Mouse (Mus musculus) liver, embryonic 12.5 days (tissue): ENCODE data around the gene Gm11733. TPM values are rescaled to one million over a fixed set of nuclear protein-coding genes. Genes with fewer than 3 reads are reported as not detected.
"Not testable (repeated sequence)": the region's sequence is repeated elsewhere in the genome, so short reads cannot be mapped to it uniquely, and the experiment has no call there.

Experiments used
- ATAC-seq: fragments of 200-750 bp; cut with Nextera tagmentation; 2 replicates; pipeline ENCODE4 v1.8.0; 2017; ENCODE audit warnings: moderate number of reproducible peaks, mild to moderate bottlenecking, moderate library complexity
- H3K27ac ChIP-seq: fragments of 300-500 bp; sonication (generic); 2 replicates; pipeline ENCODE4 v1.5.1; 2016; ENCODE audit warnings: mild to moderate bottlenecking
- H3K27me3 ChIP-seq: fragments of 300-500 bp; sonication (generic); replicated peaks from 2 replicates; pipeline ENCODE4 v1.6.1; 2016; ENCODE audit warnings: mild to moderate bottlenecking, moderate library complexity
- H3K36me3 ChIP-seq: fragments of 300-500 bp; sonication (generic); 2 replicates; pipeline ENCODE4 v1.6.1; 2016; ENCODE audit warnings: mild to moderate bottlenecking, moderate library complexity
- H3K4me1 ChIP-seq: fragments of 300-500 bp; sonication (generic); 2 replicates; pipeline ENCODE4 v1.6.1; 2016
- H3K4me2 ChIP-seq: fragments of 300-500 bp; sonication (generic); 2 replicates; pipeline ENCODE4 v1.6.1; 2016; ENCODE audit warnings: mild to moderate bottlenecking, moderate library complexity
- H3K4me3 ChIP-seq: fragments of 300-500 bp; sonication (generic); 2 replicates; pipeline ENCODE4 v1.5.1; 2016; ENCODE audit warnings: mild to moderate bottlenecking, moderate library complexity
- H3K9ac ChIP-seq: fragments of 300-500 bp; sonication (generic); 2 replicates; pipeline ENCODE4 v1.6.1; 2016; ENCODE audit warnings: mild to moderate bottlenecking, moderate library complexity
- H3K9me3 ChIP-seq: fragments of 300-500 bp; sonication (generic); replicated peaks from 2 replicates; pipeline ENCODE4 v1.6.1; 2016; ENCODE audit warnings: mild to moderate bottlenecking, moderate library complexity
- WGBS: fragments of 180-500 bp; shearing (Covaris S2); methylation state at CpG from one replicate; pipeline ENCODE4 v1.1.7; 2016; ENCODE audit not compliant: insufficient replicate concordance; 5-methylcytosine and 5-hydroxymethylcytosine counted together
- polyA plus RNA-seq: library from polyadenylated mRNA; unstranded; fragments of >200 nt; fragmentation: Nextera tagmentation; extraction: Ambion mirVana; gene quantifications from 2 replicates; pipeline ENCODE4 v1.2.1, GENCODE M21; 2016

Gm11733 gene
- polyA plus RNA-seq, result not detected in 2 replicates

DNA sequence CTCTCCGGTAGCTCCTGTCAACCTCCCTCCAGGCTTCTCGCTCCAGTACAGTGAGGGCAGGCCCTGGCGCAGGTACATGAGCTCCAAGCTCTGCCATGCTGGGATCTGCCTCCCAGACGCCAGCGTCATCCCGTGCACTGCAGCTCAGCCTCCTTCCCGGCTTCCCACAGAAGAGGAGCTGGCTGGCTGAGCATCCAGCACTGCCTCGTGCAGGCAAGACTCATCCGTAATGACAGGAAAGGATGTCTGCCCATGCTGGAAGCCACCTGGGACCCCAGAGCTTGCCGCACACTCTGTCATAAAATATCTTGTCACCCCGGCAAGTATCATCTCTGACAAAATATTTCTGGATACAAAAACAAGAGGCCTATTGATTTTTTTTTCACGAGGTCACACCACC lies at the start of gene Gm11733:
Gene Gm11733 (plus strand): TSS at position 171 of the 400 bp plus-strand sequence.
- 38% methylated on average over 12 of the region's 12 CpGs for WGBS
- Histone ChIP-seq H3K27me3 (peaks cover 51% of the 10 kb centered on the region), H3K4me3 (no peak within 1 kb of the TSS), H3K27ac (no peak within 1 kb of the TSS), H3K4me2 (peak within 1 kb of the TSS; percentile 31), H3K9me3 (no peaks in the 10 kb centered on the region), H3K4me1 (0 out of 2 replicates have a peak, but pooled peaks cover 11% of the 10 kb centered on the region), H3K9ac (no peak within 1 kb of the TSS), H3K36me3 (no peaks in the 10 kb centered on the region)
- ATAC-seq, result no peak

DNA sequence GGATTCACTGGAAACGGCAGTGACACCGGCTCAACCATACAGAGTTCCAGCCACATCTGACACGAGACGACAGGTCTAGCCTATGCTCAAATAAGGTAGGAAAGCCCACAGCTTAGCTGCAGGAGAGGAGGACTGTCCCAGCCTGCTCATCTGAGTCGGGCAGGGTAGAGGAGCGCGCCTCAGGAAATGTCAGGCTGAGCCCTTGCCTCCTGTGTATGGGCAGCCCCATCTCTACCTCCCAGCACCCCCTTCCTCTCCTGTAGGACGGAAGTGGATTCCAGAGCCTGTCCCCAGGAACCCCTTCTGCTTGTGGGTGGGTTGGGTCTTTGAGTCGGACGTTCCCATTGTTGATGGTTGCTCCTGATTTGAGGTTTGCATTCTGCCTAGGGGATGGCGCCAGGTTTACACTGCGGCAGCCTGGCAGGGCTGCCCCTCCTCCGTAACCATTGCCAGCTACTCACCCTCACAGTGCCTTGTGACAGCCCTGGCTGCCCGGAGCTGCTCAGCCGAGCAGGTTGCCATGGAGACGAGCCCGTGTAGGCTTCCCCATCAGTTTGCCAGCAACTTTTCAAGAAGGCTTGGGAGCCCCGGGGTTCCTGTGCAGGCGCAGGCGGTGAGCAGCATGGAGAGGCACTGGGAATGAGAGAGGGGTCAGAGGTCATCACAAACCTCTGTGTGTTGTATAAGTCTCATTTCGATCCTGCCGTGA lies 47.6 kb upstream of the Gm11733 start:
- Histone ChIP-seq H3K27ac (no peak overlapping the region), H3K4me2 (no peak overlapping the region), H3K9me3 (0 out of 2 replicates have a peak, but pooled peaks cover 4% of the 10 kb centered on the region), H3K36me3 (no peaks in the 10 kb centered on the region), H3K4me1 (no peaks in the 10 kb centered on the region; the same call in 1 of the 2 replicates), H3K27me3 (peaks cover 71% of the 10 kb centered on the region), H3K9ac (no peak overlapping the region), H3K4me3 (no peak overlapping the region)
- WGBS, result 27% methylated on average over 22 of the region's 22 CpGs
- no peak for ATAC-seq

GRCm38 (mm10) chr11:117437110-117437490 lies 47.1 kb upstream of the Gm11733 start:
- H3K4me2 ChIP-seq, result no peak overlapping the region
- no peak overlapping the region for H3K9ac ChIP-seq
- H3K9me3 ChIP-seq, result 0 out of 2 replicates have a peak, but pooled peaks cover 4% of the 10 kb centered on the region
- H3K4me3 ChIP-seq, result no peak overlapping the region
- WGBS, result 39% methylated on average over 7 of the region's 7 CpGs
- H3K27ac ChIP-seq, result no peak overlapping the region
- no peaks in the 10 kb centered on the region; the same call in 1 of the 2 replicates for H3K4me1 ChIP-seq
- ATAC-seq, result no peak
- H3K27me3 ChIP-seq, result peaks cover 70% of the 10 kb centered on the region
- no peaks in the 10 kb centered on the region for H3K36me3 ChIP-seq

DNA sequence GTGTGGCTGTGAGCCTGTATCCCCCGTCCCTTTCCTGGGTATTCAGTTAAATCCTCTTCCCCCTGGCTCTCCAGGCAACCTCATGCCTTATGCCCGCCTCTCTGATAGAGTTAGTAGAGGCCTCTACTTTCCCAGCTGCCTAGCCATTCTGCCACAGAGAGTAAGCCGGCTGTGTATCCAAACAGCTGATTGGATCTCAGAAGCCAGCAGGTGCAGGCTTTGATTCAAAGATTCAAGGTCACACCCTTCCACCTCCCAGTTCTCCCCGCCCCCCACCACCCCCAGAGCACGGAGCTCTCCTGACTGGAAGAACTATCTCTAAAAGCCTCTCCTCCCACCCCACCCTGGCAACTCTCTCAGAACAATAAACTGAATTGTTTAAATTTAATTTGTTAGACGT lies 45.8 kb upstream of the Gm11733 start:
- no peak for ATAC-seq
- Histone ChIP-seq H3K27ac (no peak overlapping the region), H3K27me3 (peaks cover 73% of the 10 kb centered on the region), H3K4me2 (no peak overlapping the region), H3K36me3 (no peaks in the 10 kb centered on the region), H3K9ac (no peak overlapping the region), H3K4me1 (no peaks in the 10 kb centered on the region; the same call in 1 of the 2 replicates), H3K4me3 (no peak overlapping the region), H3K9me3 (no peaks in the 10 kb centered on the region)
- WGBS, result 35% methylated on average over 6 of the region's 6 CpGs

- H3K4me2 ChIP-seq, result no peak overlapping the region
- no peak for ATAC-seq
- H3K27me3 ChIP-seq, result peaks cover 74% of the 10 kb centered on the region
- H3K9me3 ChIP-seq, result no peaks in the 10 kb centered on the region
- H3K4me3 ChIP-seq, result no peak overlapping the region
- 13% methylated on average over 22 of the region's 22 CpGs for WGBS
- H3K36me3 ChIP-seq, result no peaks in the 10 kb centered on the region
- H3K9ac ChIP-seq, result no peak overlapping the region
- H3K4me1 ChIP-seq, result no peaks in the 10 kb centered on the region; the same call in 1 of the 2 replicates
- H3K27ac ChIP-seq, result no peak overlapping the region
Measured at GRCm38 (mm10) chr11:117440865-117441425, 43.2 kb upstream of the Gm11733 start.

- Histone ChIP-seq H3K27me3 (peaks cover 52% of the 10 kb centered on the region), H3K27ac (no peak overlapping the region), H3K4me1 (no peaks in the 10 kb centered on the region), H3K9me3 (no peaks in the 10 kb centered on the region), H3K4me2 (no peak overlapping the region), H3K9ac (no peak overlapping the region), H3K4me3 (no peak overlapping the region), H3K36me3 (no peaks in the 10 kb centered on the region)
- WGBS, result 58% methylated on average over 2 of the region's 2 CpGs
- ATAC-seq, result no peak
Measured at GRCm38 (mm10) chr11:117444090-117444489, 40.1 kb upstream of the Gm11733 start.

- Histone ChIP-seq H3K4me3 (no peak overlapping the region), H3K27me3 (peaks cover 45% of the 10 kb centered on the region), H3K4me1 (no peaks in the 10 kb centered on the region), H3K27ac (no peak overlapping the region), H3K36me3 (no peaks in the 10 kb centered on the region), H3K9me3 (no peaks in the 10 kb centered on the region), H3K4me2 (no peak overlapping the region), H3K9ac (no peak overlapping the region)
- 55% methylated on average over 6 of the region's 6 CpGs for WGBS
- no peak for ATAC-seq
Measured at GRCm38 (mm10) chr11:117445707-117446106, 38.5 kb upstream of the Gm11733 start.

DNA sequence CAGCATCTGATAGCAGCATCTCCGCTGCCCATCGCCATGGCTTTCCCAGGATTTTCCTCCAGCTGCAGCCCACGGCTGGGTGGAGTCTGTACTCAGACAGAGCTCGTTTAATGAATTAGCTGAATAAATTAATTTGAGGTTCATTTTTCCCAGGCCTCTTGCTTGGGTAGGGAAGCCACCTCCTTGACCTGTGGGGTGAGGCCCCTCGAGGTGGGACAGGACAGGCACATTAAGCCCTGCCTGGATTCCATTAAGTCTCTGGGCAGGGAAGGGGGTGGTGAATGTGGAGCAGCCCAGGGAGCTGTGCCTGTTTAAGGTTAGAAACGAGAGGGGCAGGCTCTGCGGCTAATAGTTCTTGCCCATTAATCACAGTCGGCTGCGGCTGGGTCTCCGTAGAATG lies 30.1 kb upstream of the Gm11733 start:
- peaks cover 63% of the 10 kb centered on the region for H3K27me3 ChIP-seq

GRCm38 (mm10) chr11:117459148-117459547 lies 25.0 kb upstream of the Gm11733 start:
- Histone ChIP-seq H3K27ac (no peak overlapping the region), H3K9me3 (no peaks in the 10 kb centered on the region), H3K27me3 (peaks cover 77% of the 10 kb centered on the region), H3K4me3 (no peak overlapping the region), H3K9ac (no peak overlapping the region), H3K4me2 (no peak overlapping the region), H3K36me3 (no peaks in the 10 kb centered on the region), H3K4me1 (no peaks in the 10 kb centered on the region)
- ATAC-seq, result no peak
- 7% methylated on average over 8 of the region's 8 CpGs for WGBS

More for the DNA sequence above, 30.1 kb upstream of the Gm11733 start:
- Histone ChIP-seq H3K27ac (no peak overlapping the region), H3K4me2 (no peak overlapping the region), H3K36me3 (no peaks in the 10 kb centered on the region), H3K9ac (no peak overlapping the region), H3K9me3 (no peaks in the 10 kb centered on the region), H3K4me3 (no peak overlapping the region), H3K4me1 (no peaks in the 10 kb centered on the region)
- no peak for ATAC-seq
- WGBS, result 41% methylated on average over 10 of the region's 10 CpGs

- H3K4me3 ChIP-seq, result no peak overlapping the region
- H3K4me2 ChIP-seq, result no peak overlapping the region
- no peaks in the 10 kb centered on the region for H3K4me1 ChIP-seq
- 20% methylated on average over 16 of the region's 16 CpGs for WGBS
- no peak overlapping the region for H3K9ac ChIP-seq
- H3K27ac ChIP-seq, result no peak overlapping the region
- H3K36me3 ChIP-seq, result no peaks in the 10 kb centered on the region
- H3K9me3 ChIP-seq, result no peaks in the 10 kb centered on the region
- ATAC-seq, result no peak
- H3K27me3 ChIP-seq, result peaks cover 83% of the 10 kb centered on the region
Measured at GRCm38 (mm10) chr11:117462202-117462864, 21.8 kb upstream of the Gm11733 start.

GRCm38 (mm10) chr11:117463416-117463815 lies 20.8 kb upstream of the Gm11733 start:
- H3K4me2 ChIP-seq, H3K9ac ChIP-seq, H3K4me1 ChIP-seq, ATAC-seq, H3K27ac ChIP-seq, H3K4me3 ChIP-seq, H3K36me3 ChIP-seq, H3K9me3 ChIP-seq: not testable (repeated sequence)
- WGBS, result 42% methylated on average over 4 of the region's 4 CpGs
- H3K27me3 ChIP-seq, result peaks cover 78% of the 10 kb centered on the region

DNA sequence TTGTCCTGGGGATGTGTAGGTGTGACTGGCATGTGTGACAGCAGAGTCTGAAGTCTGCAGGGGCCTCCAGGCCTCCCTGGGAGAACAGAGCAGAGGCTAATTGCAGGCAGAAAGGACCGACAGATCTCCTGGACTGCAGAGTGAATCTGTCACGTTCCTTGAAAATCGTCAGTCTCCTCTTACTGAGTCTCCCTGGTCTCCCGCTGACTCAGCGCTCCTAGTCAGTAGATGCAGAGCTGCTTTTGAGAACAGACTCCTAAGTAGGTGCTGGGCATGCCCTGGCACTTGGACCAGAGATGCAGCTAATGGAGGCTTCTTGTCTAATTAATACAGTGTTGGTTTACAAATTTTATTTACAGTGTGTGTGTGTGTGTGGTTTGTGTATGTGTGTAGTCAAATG lies 17.9 kb upstream of the Gm11733 start:
- no peak overlapping the region for H3K4me3 ChIP-seq
- no peak overlapping the region for H3K27ac ChIP-seq
- 24% methylated on average over 5 of the region's 5 CpGs for WGBS
- peaks cover 56% of the 10 kb centered on the region for H3K27me3 ChIP-seq
- H3K4me2 ChIP-seq, result no peak overlapping the region
- H3K36me3 ChIP-seq, result no peaks in the 10 kb centered on the region
- H3K9ac ChIP-seq, result no peak overlapping the region
- no peaks in the 10 kb centered on the region for H3K4me1 ChIP-seq
- no peaks in the 10 kb centered on the region for H3K9me3 ChIP-seq
- no peak for ATAC-seq
